Mouse (Mus musculus) heart, adult 11 months (tissue): Measurements from ENCODE around the gene Eng.

ENCODE experiments used
- DNase-seq: peaks from one replicate; pipeline ENCODE4 v3.0.0; 2022

Eng gene

DNA sequence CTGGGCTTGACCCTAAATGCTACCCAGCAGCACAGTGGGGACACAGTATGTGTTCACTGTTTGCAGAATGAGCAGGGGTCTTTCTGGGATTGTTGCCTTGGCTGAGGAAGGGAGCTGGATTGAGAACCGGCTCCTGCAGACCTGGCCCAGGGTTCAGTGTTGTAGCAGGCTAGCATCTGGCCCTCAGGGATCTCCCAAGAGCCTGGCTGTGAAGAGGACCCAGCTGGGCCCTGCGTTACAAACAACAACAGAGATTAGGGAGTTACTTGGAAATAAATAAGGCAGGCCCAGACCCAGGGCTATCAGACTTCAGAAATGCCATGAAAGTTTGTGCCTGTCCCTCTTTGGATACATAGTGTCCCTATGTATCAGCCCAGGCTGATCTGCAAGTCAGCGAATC lies 748 bp upstream of the Eng start:
- peak; percentile 93 for DNase-seq

DNA sequence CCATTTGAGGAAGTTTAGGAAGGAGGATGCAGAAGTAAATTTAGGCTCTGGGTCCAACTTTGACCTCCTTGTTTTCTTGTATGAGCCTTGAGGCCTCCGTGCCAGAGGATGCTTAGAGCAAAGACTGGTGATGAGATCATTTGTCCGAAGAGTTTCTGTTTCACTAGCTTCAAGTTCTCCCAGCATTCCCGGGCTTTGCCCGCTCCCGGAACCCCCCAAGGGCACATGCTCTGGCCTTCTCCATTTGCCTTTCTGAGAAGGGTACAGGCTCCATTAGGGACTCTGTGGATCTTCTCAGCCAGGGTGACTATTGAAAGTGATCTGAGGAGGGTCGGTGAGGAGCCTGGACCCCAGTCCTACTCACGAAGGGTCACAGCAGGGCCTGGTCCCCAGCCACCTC lies 971 bp downstream of the Eng start:
- peak; percentile 95 for DNase-seq

DNA sequence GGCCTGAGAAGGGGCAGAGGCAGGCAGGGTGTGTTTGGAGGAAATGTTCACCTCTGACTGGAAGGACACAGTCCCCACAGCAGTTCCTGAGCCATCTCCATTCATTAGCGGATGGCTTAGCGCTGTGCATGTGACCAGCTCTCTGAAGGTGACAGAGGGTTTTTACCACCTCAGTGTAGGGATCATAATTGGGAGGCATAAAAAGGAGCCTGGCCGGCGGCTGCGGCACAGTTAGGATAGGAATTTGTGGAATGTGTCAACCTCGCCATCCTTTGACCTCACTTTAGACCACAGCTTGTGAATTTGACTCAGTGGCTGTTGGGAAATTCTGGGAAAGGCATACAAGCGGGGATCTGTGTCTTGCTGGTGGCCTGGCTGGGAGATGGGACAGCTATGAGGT lies 7.4 kb downstream of the Eng start:
- DNase-seq = peak; percentile 92

DNA sequence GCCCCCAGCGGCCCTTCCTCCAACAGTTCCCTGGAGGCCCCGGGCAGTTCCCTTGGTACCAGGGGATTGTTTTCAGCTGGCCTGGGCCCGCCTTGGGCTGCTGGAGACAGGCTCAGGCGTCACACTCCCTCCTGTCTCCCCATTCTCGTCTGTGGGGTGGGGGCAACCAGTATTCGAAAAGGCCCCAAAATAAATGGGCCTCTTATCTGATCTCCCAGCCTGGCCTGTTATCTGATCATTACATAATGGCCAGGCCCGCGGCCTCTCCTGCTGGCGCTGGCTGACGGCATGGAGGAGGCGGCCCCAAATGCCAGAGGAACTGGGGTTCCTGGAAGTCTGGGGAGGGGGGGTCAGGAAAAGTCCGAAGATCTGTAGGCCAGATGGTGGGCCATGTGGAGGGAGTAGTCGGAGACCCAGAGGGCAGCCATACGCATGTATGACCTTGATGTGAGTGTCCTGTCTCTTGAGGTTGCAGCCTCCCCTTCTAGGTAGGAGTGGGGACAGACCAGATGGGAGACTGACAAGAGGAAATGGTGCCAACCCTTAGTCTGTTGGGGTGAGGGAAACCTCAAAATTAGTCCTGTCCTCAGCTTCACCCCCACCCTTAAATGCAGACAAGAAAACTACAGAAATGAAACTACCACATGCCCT lies 8.5 kb downstream of the Eng start:
- peak; percentile 98 for DNase-seq

DNA sequence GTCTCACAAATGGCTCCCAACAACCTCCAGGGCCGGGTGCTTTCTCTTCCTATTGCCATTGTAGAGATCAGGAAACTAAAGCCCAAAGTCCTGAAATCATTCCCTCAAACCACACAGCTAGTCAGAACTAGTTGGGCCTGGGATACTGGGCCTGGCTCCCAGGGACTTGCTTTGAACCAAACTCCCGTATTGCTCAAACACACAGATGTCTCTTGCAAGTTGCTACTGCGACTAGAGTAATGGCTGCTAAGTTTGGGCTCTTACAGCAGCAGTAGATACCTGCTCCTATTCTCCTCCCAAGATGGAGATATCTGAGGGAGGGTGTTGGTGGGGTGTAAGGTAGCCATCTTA lies 9.0 kb downstream of the Eng start:
- no peak for DNase-seq

GRCm38 (mm10) chr2:32655826-32656225 lies 9.4 kb downstream of the Eng start:
- peak; percentile 99 for DNase-seq

GRCm38 (mm10) chr2:32658873-32659272 lies 12.5 kb downstream of the Eng start:
- no peak for DNase-seq

GRCm38 (mm10) chr2:32661509-32662107 lies 15.2 kb downstream of the Eng start:
- DNase-seq = peak; percentile 99

DNA sequence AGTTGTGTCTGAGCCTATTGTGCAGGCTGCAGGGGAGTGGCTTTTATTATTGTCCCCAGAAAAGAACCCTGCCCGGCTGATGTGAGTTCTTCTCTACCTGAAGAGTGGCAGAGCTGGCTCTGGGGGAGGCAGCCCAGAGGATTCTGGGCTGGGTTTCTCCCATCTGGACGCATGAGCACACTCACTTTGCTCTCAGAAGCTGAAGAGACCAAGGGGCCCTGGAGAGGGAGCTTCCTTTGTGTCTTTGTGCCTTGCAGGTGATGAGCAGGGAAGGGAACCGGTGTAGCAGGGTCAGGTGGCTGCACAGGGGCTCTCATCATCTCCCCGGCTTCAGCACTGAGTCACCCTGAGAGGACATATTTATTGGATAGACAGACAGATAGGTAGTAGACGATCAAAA lies 15.9 kb downstream of the Eng start:
- no peak for DNase-seq

GRCm38 (mm10) chr2:32665345-32665744 lies 18.9 kb downstream of the Eng start:
- DNase-seq = peak; percentile 94

DNA sequence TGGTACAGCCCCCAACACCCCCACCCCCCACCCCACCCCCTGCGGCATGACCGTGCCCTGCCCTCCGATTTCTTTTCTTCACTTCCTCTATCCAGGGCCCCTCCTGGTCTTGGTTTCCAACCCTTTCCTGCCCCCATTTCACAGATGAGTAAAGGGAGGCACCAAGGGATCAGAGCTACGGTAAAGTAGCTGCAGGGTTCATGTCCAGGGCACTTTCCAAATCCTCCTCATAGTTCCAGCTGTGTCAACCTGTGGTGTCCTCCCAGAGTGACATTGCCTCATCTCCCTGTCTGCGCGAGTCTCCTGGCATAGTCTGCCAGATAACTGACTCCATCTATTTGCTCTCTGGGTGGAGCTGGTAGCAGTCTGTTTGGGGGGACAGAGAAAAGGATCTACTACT lies 19.5 kb downstream of the Eng start:
- DNase-seq = peak; percentile 92

GRCm38 (mm10) chr2:32667775-32668174 lies 21.4 kb downstream of the Eng start:
- DNase-seq = peak; percentile 94

GRCm38 (mm10) chr2:32668176-32668575 lies 21.8 kb downstream of the Eng start:
- DNase-seq = no peak

GRCm38 (mm10) chr2:32669876-32670275 lies 23.5 kb downstream of the Eng start:
- peak; percentile 83 for DNase-seq

GRCm38 (mm10) chr2:32671147-32671546 lies 24.8 kb downstream of the Eng start:
- peak; percentile 90 for DNase-seq

DNA sequence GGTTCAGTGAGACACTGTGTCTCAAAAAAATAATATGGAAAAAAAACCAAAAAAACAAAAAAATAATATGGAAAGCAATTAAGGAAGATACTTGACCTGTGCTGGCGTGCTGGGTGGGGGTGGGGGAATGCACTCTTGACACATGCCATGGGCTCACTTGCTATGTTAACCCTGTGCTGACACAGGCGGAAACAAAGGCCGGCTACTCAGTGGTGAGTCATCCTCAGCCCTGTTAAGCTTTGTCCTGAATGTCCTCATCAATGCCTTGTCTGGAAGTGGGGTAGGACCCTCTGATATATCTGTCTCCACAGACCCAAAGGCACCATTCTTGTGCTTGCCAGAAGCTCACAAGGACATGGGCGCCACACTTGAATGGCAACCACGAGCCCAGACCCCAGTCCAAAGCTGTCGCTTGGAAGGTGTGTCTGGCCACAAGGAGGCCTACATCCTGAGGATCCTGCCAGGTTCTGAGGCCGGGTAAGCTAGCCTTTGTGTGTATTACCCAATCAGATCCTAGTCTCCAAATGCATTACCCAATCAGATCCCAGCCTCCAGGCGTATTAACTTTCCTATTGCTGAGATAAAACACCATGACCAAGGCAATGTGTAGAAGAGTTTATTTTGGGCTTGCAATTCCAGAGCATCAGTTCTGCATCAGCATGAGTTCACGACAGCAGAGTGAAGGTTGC lies 25.7 kb downstream of the Eng start:
- DNase-seq = no peak

- peak; percentile 89 for DNase-seq
Observed at GRCm38 (mm10) chr2:32673176-32673917, 27.0 kb downstream of the Eng start.

DNA sequence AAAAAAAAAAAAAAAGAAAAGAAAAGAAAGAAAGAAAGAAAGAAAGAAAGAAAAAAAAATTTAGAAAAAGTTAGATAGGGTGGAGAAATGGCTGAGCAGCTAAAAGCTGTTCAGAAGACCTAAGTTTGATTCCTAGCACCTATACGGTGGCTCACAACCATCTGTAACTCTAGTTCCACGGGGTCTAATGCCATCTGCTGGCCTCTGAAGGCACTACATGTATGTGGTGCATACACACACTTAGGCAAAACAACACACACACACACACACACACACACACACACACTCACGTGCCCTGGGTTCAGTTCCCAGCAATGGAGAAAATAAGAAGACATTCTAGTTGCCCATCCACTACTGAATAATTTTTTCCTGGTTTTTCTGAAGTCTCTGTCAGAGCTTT lies 30.4 kb downstream of the Eng start:
- no peak for DNase-seq

- DNase-seq = no peak
Observed at GRCm38 (mm10) chr2:32677683-32678082, 31.3 kb downstream of the Eng start.

- DNase-seq = peak; percentile 96
Observed at GRCm38 (mm10) chr2:32680051-32680451, 33.7 kb downstream of the Eng start.

- peak; percentile 95 for DNase-seq
Observed at GRCm38 (mm10) chr2:32680961-32681650, 34.7 kb downstream of the Eng start.

- peak; percentile 93 for DNase-seq
Observed at GRCm38 (mm10) chr2:32681754-32682153, 35.4 kb downstream of the Eng start.
